Mouse (Mus musculus) megakaryocyte, embryonic 14.5 days (primary cell): ENCODE measurements around the gene Nmnat3.

Source experiments
- FLI1 ChIP-seq: IDR thresholded peaks from 2 replicates; pipeline ENCODE4 v1.6.1; 2012; ENCODE audit warnings: low read length, inconsistent platforms, mixed read lengths
- GATA1 ChIP-seq: IDR thresholded peaks from 3 replicates; pipeline ENCODE4 v1.6.1; 2012; ENCODE audit warnings: mixed read lengths, low read length, inconsistent platforms, borderline replicate concordance

DNA sequence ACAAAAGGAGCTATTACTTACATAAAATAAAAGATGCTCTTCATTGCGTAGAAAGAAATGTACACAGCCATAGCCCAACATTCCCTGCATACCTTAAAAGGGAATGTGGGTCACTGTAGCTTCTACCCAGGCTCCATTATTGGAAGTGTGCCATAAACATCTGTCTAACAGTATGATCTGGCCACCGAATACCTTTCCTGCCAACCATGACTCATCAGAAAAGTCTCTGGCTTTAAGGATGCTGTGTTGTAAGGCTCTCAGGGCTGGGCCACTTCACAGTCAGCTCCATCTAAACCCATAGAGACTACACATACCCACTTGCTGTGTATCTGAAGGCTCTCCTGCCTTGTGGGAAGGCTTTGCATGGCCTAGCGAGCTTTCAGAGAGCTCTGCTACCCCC is 73.8 kb downstream of the Nmnat3 start:
- TF ChIP-seq FLI1 (no peak), GATA1 (no peak)
